Mouse (Mus musculus): ENCODE measurements around the gene Rab11fip5.
A peak's percentile ranks its signal among the peaks of the same experiment; 100 is the strongest.

The Rab11fip5 gene

GRCm38 (mm10) chr6:85373066-85373860 is 1.2 kb downstream of the Rab11fip5 start:
- DNase-seq, result no peak

DNA sequence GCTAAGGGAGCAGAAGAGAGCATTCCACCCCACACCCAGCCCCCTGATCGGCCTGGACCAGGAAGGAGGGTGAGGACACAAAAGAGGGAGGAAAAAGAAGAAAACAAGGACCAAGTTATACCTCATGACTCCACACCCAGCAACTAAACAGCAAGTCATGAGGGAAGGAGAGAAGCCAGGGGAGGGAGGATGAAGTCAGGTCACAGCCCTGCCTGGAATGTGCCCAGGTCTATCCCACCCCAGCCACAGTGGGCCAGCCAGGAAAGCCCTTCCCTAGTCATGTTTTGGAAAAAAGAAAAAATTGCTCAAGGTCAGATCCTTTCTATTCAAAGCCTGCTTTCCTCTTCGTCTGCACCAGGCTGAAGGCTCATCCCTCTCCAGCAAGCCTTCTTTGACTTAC is 1.9 kb downstream of the Rab11fip5 start:
- DNase-seq, result no peak

- DNase-seq, result no peak
Observed at GRCm38 (mm10) chr6:85371859-85372405, 2.5 kb downstream of the Rab11fip5 start.

- no peak for DNase-seq
Observed at GRCm38 (mm10) chr6:85370666-85371430, 3.6 kb downstream of the Rab11fip5 start.

DNA sequence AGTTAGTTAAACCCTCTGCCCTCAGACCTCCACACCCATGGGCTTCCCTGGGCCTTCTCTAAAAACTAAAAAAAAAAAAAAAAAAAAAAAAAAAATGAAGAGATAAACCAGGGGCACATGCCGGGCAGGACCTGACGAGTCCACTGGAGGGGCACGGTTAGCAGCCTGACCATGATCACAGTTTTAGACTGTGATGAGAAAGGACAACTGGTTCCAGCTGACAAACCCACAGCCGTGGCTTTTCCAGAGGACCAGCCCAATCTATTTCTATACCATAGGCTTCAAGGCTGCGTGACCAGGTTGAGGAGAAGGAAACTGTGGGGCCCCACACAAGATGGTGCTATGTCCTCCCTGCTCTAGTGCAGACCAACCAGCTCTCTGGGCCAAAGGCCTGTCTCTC is 4.4 kb downstream of the Rab11fip5 start:
- DNase-seq, result no peak

DNA sequence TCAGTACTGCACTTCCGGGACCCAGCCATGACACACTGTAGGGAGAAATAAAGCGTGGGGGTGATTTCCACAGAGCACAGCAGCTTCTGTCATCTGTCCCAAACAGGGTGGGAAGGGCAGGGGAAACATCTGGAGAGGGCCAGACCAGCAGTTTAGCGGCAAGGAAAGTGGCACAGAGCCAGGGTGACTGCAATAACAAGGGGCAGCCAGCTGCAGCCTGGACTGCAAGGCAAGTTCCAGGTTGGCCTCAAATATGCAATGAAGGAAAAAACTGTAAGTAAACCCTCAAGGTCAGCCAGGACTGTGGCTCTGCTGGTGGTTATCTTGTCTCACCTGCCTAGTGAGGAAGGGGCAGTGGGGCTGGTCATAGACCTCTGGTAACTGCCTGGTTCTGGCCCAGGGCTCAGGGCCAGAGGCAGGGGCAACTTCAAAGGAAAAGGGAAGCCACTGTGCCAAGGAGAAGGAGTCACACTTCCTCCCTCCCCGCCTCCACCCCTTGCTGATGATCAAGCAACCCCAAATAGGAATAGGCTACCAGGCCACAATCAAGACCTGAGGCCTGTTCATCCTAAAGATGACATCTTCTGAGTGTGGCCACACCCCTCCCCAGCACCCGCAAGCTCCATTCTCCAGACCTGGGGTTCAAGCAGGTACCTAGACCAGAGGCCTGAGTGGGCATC is 5.1 kb downstream of the Rab11fip5 start:
- peak; percentile 75 for DNase-seq

DNA sequence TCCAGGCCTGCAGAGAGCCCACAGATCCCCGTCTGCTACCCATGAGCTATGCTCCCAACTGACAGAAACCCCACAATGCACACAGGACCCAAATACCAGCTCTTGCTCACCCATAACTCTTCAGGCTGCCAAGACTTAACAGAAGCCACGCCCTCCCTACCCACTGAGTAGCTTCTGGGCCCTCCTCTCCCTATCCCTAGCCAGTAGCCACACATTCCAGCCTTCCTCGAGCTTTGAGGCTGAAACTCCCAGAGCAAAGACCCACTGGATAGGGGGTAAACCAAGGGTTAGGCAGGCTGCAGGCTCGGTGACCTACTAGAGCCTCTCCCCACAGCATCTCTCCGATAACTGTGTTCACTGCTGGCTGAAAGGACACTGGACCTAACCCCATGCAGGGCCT is 5.7 kb downstream of the Rab11fip5 start:
- peak; percentile 60 for DNase-seq

- DNase-seq, result no peak
Observed at GRCm38 (mm10) chr6:85368166-85368565, 6.3 kb downstream of the Rab11fip5 start.

GRCm38 (mm10) chr6:85366387-85366786 is 8.0 kb downstream of the Rab11fip5 start:
- DNase-seq, result no peak

DNA sequence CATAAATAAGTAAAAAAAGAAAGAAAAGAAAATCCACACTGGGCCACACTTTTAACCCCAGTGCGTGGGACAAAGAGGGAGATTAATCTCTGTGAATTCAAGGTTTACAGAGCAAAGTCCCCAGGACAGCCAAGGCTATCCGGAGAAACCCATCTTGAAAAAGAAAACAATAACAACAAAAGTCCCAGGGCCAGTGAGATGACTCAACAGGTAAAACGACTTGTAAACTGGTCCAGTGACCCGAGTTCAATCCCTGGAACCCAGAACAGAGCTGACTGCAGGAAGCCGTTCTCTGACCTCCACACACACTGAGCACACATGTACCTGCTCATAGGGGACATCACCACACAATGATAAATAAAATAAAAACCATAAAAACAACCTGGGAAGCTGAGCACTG is 10.0 kb downstream of the Rab11fip5 start:
- DNase-seq, result no peak

GRCm38 (mm10) chr6:85363906-85364260 is 10.6 kb downstream of the Rab11fip5 start:
- no peak for DNase-seq

GRCm38 (mm10) chr6:85363231-85363905 is 11.1 kb downstream of the Rab11fip5 start:
- no peak for DNase-seq

GRCm38 (mm10) chr6:85362610-85363009 is 11.8 kb downstream of the Rab11fip5 start:
- no peak for DNase-seq

DNA sequence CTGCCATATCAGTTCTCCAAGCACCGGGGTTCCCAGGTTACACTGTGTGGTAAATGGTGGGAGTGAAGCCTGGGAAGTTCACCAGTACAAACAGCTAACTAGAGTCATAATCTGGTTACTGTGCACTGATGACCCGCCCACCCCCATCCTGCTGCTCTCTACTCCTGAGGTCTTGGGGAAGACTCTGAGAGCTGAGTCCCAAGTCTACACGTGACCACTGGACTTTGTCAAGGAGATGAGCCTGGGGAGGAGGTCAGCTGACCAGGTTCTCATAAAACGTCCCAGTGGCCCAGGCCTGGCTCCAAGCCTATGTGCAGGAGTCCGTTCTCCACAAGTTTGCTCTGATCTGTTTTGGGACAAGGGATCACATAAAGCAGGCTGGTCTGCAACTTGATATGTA is 14.1 kb downstream of the Rab11fip5 start:
- DNase-seq, result peak; percentile 93

- DNase-seq, result no peak
Observed at GRCm38 (mm10) chr6:85358877-85359276, 15.6 kb downstream of the Rab11fip5 start.

DNA sequence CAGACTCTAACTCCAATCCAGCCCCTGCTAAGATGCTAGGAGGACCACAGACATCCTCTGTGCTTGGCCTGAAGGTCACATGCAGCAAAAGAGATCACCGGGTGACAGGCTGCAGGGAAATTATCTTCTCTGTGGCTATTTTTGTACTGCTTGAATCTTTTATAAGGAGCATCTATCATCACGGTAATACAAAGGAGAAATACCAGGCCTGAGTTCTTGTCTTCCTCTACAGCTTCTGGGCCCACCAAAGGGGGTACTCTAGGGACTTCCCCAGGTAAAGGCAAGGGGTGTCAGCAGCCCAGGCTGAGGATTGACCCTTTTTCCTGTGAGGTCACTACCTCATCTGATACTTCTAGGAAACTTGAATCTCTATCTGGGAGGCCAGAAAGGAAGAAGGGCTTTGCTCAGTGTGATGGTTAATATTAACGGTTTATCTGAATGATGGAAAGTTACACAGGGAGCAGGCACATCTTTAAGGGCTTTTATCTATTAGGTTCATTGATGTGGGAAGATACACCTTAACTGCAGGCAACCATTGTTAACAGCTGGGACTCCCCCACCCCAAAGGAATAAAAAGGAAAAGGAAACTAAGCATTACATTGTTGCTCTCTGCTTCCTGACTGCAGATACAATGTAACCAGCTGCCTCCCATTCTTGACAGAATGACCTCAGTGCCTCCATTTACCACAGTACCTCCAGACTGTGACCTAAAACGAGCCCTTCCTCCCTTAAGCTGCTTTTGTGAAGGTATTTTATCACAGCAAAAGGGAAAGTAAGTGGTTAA is 17.6 kb downstream of the Rab11fip5 start:
- no peak for DNase-seq

GRCm38 (mm10) chr6:85355753-85356152 is 18.7 kb downstream of the Rab11fip5 start:
- DNase-seq, result no peak

DNA sequence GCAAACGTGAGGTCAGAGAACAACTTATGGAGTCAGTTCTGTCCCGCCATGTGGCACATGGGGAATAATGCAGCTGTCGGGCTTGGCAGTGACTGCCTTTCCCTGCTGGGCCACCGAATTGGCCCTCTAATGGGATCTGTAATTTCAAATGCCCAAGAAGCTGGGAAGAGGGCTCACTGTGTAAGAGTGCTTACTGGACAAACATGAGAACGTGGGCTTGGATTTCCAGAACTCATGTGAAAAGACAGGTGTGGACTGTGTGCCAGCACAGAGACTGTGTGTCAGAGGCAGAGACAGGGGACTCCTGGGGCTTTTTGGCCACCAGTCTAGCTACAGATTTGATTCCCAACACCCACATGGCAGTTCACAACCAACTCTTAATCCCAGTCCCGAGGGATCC is 19.7 kb downstream of the Rab11fip5 start:
- DNase-seq, result no peak

- DNase-seq, result no peak
Observed at GRCm38 (mm10) chr6:85353706-85354105, 20.7 kb downstream of the Rab11fip5 start.

- DNase-seq, result no peak
Observed at GRCm38 (mm10) chr6:85350157-85350556, 24.3 kb downstream of the Rab11fip5 start.

- peak; percentile 58 for DNase-seq
Observed at GRCm38 (mm10) chr6:85349246-85349645, 25.2 kb downstream of the Rab11fip5 start.

GRCm38 (mm10) chr6:85348133-85348532 is 26.3 kb downstream of the Rab11fip5 start:
- DNase-seq, result no peak

All from kidney, adult 11 months (tissue).